Mouse (Mus musculus) left cerebral cortex, adult 18-20 months (tissue): Measurements from ENCODE around the gene Irak2. TPM values are rescaled to one million over a fixed set of nuclear protein-coding genes. Genes with fewer than 3 reads are reported as not detected.
"Not testable (repeated sequence)": the region's sequence is repeated elsewhere in the genome, so short reads cannot be mapped to it uniquely, and the experiment has no call there.

Experiments used
- DNase-seq, 2 experiments: peaks; one replicate each; pipeline ENCODE4 v3.0.0; 2021 to 2022; ENCODE audit warnings: low spot score in 2 of 2, mixed read lengths in 1 of 2
- total RNA-seq, 2 experiments: library from RNA; stranded (reverse); gene quantifications; 2 replicates each; pipeline ENCODE4 v1.2.3; 2021

Irak2 gene
- total RNA-seq, 2 experiments from 2014 or later, result 23.5 to 25.4 TPM

GRCm38 (mm10) chr6:113695766-113696355 lies 57.6 kb downstream of the Irak2 start:
- no peak for DNase-seq

- DNase-seq, result peak; percentile 92 to 97
Observed at GRCm38 (mm10) chr6:113696582-113697221, 58.4 kb downstream of the Irak2 start, which contains the start of gene Tatdn2. Gene Tatdn2, plus strand, starts transcription at chr6:113697050.

- DNase-seq, result no peak
Observed at GRCm38 (mm10) chr6:113697222-113698205, 59.2 kb downstream of the Irak2 start.

- DNase-seq, result no peak
Observed at GRCm38 (mm10) chr6:113712718-113713117, 74.5 kb downstream of the Irak2 start.

GRCm38 (mm10) chr6:113713389-113713788 lies 75.1 kb downstream of the Irak2 start:
- DNase-seq, result not testable (repeated sequence)

- DNase-seq, result peak in 1 of 2 experiments; percentile 17
Observed at GRCm38 (mm10) chr6:113714276-113714675, 76.0 kb downstream of the Irak2 start.

- no peak for DNase-seq
Observed at GRCm38 (mm10) chr6:113714797-113715196, 76.5 kb downstream of the Irak2 start.

- DNase-seq, result no peak
Observed at GRCm38 (mm10) chr6:113717541-113717940, 79.3 kb downstream of the Irak2 start.

GRCm38 (mm10) chr6:113719878-113720277 lies 81.6 kb downstream of the Irak2 start, which contains the start of gene Ghrl:
Gene Ghrl, minus strand, starts transcription at chr6:113719880.
- no peak for DNase-seq

GRCm38 (mm10) chr6:113721061-113721460 lies 82.8 kb downstream of the Irak2 start:
- no peak for DNase-seq

- no peak for DNase-seq
Observed at GRCm38 (mm10) chr6:113728181-113728580, 89.9 kb downstream of the Irak2 start.

GRCm38 (mm10) chr6:113731296-113731695 lies 93.0 kb downstream of the Irak2 start:
- no peak for DNase-seq

- no peak for DNase-seq
Observed at GRCm38 (mm10) chr6:113737318-113738046, 99.2 kb downstream of the Irak2 start.

- DNase-seq, result peak; percentile 85 to 88
Observed at GRCm38 (mm10) chr6:113740236-113741217, 102.3 kb downstream of the Irak2 start, which contains the start of gene Sec13. Gene Sec13, minus strand, starts transcription at chr6:113740743.

- DNase-seq, result no peak
Observed at GRCm38 (mm10) chr6:113741425-113741824, 103.2 kb downstream of the Irak2 start.

- no peak for DNase-seq
Observed at GRCm38 (mm10) chr6:113742321-113742720, 104.1 kb downstream of the Irak2 start.

GRCm38 (mm10) chr6:113743111-113743510 lies 104.8 kb downstream of the Irak2 start:
- DNase-seq, result no peak
